17 mouse cellular contexts compared by ENCODE assay signal in the genomic region with DNA sequence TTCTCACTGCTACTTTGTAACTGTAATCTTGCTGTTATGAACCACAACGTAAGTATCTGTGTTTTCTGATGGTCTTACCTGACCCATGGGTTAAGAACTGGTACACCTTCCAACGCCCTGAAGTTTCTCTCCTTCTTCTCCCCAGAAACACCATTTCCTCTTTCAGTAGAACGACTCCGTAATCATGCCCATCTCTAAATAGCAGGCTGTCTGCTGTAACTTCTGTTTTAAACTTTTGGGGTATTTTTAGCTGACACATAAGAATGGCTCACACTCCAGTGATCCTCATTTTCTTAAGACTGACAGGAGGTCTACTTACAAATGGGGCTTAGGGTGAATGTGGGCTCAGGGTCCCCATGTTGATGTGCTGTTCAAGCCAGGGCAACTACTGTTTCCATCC. TPM values are rescaled to one million over a fixed set of nuclear protein-coding genes. Genes with fewer than 3 reads are reported as not detected.
"Had no signal": no experiment of that assay in that cellular context is flagged by ENCODE, and none has a peak within 500 bp of the region (broad histone marks: within the 10 kb centered on the region; RNA-seq: fewer than 3 reads in every experiment).

No protein-coding gene starts in this region.

- ATAC-seq: intestine, embryonic 16.5 days; liver, embryonic 12.5 days; midbrain, embryonic 15.5 days had no signal

- H3K4me3 ChIP-seq: limb, embryonic 13.5 days; liver, embryonic 12.5 days; midbrain, embryonic 15.5 days; neural tube, embryonic 12.5 days; stomach, embryonic 15.5 days had no signal

- DNase-seq: kidney, adult 9 months; kidney, postnatal 36 days; layer of hippocampus, postnatal 36 days; left cerebral cortex, postnatal 4 days; lung, embryonic 14.5 days; lung, postnatal 10 days; thymus, postnatal 36 days had no signal

- H3K9ac ChIP-seq: limb, embryonic 13.5 days; liver, embryonic 12.5 days; lung, embryonic 14.5 days; midbrain, embryonic 15.5 days; neural tube, embryonic 12.5 days; stomach, embryonic 15.5 days had no signal

- H3K27ac ChIP-seq: kidney, postnatal 0 days; limb, embryonic 13.5 days; liver, embryonic 12.5 days; midbrain, embryonic 15.5 days; neural tube, embryonic 12.5 days; stomach, embryonic 15.5 days had no signal

- H3K4me1 ChIP-seq: limb, embryonic 13.5 days; midbrain, embryonic 15.5 days; neural tube, embryonic 12.5 days; stomach, embryonic 15.5 days had no signal

- H3K27me3 ChIP-seq: limb, embryonic 13.5 days; liver, embryonic 12.5 days; midbrain, embryonic 15.5 days; neural tube, embryonic 12.5 days; stomach, embryonic 15.5 days had no signal

RNA-seq across cellular contexts. Expression of a gene that starts 39.9 kb away (rescaled TPM):
- total RNA-seq: left cerebral cortex, postnatal 4 days; monocyte, adult 5-6 weeks; neutrophil, adult 5-6 weeks had no signal
- polyA plus RNA-seq: intestine, embryonic 16.5 days; liver, embryonic 12.5 days; liver, embryonic 16.5 days; lung, embryonic 14.5 days had no signal
